Mouse (Mus musculus) cerebellum, postnatal 10 days (tissue): ENCODE measurements around the gene Zfp637.
"Not testable (repeated sequence)": the region's sequence is repeated elsewhere in the genome, so short reads cannot be mapped to it uniquely, and the experiment has no call there.

Source experiments
- DNase-seq, 2 experiments: peaks; one replicate each; pipeline ENCODE4 v3.0.0; 2021; ENCODE audit warnings: mixed read lengths in 2 of 2

Gene Zfp637

DNA sequence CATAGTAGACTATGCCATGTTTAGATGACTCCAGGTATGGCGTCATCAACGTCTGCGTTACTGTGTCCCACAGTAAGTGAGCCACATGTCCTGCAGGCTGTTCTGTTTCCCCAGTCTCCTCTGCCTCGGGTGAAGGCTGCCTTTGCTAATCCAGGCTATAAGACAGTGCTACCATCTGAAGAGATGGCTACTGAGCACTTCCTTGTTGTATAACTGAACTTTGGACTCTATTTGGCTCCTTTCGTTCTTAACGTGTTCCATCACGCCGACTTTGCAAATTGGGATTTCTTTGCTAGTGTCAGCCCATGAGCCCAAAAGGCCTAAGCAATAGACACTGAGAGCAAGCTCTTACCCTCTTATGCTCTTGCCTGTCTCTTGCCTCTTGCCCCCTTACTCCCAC is 27.2 kb downstream of the Zfp637 start:
- no peak for DNase-seq

DNA sequence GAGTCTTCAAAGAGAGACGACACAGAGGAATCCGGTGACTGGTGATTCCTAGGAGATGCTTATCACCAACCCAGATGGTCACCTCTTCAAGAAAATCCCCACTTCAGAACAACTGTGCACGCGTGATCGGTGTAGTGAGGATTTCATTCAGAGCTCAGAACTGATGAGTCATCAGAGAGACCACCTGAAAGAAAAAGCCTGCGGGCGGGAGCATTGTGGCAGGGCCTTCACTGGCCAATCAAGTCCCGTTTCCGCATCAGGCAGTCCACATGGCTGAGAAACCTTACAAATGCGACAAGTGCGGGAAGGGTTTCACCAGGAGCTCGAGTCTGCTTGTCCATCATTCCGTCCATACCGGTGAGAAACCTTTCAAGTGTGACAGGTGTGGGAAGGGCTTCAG is 30.1 kb downstream of the Zfp637 start:
- no peak for DNase-seq

DNA sequence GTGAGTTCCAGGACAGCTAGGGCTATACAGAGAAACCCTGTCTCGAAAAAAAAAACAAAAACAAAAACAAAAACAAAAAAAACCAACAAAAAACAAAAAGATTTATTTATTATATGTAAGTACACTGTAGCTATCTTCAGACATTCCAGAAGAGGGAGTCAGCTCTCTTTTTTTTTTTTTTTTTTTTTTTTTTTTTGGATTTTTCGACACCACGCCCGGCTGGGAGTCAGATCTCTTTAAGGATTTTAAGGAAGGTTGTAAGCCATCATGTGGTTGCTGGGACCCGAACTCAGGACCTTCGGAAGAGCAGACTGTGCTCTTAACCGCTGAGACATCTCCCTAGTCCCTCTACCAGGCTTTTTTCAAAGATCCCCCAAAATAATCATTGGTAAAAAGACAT is 32.5 kb downstream of the Zfp637 start:
- DNase-seq: not testable (repeated sequence)

DNA sequence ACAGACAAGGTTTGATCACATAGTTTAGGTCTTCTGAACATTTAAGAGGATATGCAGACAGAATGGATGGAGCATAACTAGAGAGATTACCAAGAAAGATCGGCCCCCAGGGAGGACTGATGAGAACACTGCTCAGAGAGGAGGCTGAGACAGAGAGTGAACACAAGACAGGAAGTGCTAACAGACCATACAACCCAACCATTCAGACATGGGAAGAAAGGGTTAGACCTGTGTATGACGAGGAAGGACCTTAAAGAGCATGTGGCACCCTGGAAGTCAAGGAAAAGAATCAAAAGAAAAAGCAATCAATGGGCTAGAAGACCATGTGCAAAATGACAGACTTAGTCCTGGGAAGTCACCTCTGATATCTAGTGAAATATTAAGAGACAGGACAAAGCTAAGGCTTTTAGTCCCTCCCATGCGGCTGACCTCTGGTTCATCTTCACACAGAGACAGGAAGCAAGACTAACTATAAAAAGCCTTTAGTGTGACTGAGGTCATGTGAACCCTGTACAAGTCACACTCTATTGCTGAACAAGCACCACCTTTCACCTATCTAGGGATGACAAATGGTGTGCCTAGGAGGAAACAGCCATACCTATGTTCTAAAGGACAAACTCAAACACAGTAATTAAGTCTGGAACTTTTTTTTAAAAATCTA is 33.8 kb downstream of the Zfp637 start:
- no peak for DNase-seq

DNA sequence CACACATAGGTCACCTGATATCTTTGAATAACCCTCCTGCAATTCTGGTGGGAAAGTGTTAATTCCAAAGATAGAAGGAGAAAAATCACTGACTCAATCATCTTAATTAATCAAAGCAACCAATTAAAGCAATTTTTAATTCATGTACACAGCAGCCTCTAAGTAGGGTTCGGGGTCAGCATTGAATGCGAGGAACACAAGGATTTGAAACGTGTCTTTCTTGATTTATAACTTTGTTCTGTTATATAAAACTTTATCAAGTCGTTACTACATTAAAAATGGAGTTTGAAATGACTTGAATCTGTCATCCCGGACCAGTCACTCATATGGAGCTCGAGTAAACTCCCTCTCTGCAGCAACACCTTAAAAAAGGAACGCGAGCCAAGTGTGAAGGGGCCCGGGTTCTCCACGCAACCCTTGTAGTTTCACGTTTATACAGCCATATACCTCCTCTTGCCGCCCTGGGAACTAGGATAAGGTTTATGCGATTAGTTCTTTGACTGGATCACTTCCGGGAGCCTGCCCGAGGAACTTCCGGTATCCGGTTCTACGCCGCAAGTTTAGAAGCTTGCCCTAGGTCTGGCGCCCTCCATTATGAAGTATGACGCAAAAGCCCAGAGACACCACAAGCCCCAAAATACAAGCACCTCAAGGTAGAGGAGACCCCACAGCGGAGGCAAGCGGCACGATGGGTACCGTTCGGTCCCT is 37.9 kb downstream of the Zfp637 start:
- peak; percentile 90 to 91 for DNase-seq

DNA sequence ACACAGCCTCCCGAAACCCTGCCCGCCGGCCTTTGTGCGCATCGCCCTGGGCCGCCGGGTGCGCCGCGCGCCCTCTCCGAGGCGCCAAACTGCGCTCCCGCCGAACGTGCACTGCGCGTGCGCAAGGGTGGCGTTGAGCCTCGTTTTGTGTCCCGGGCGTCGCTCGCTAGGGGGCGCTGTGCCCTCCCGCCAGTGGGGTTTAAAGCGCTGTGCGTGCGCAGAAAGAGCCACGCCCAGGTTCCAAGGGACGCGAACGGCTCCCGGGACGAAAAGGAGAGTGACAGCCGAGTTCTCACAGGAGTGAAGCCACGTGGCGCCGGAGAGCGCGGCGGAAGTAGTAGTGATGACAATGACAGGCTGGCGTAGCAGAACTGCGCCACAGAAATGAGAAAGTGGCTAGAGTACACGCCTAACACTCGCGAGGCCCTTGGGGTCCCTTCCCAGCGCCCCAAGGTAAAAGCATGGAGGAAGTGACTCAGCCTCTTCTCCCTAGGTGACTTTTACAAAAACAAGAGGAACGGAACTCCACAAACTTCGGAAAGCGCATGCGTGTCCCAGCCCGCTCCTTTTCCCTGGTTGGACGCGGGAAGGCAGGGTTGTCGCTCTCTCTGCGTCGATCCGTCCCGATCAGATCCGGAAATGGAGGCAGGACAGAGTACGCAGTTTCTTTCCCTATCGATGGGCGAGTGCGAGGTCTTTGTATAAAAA is 38.6 kb downstream of the Zfp637 start:
- peak; percentile 100 for DNase-seq

DNA sequence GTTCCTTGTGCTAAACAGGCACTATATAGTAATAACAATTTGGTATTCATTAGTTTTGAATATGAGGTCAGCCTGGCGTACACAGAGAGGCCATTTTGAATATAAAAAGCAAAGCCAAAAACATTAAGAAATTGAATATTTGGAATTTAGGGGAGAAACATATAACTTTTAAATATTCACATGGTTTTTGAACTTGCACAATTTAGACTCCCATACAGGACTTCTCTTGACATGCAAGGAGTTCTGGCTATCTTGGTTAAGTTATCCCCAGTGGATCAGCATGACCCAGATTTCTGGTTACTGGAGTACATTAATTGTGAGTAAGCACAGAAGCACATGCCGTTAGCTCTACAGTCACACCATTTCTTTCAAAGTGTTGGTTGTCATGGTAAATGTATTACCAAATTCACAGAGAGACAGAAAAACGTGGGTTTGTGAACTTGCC is 39.4 kb downstream of the Zfp637 start:
- peak in 1 of 2 experiments; percentile 28 for DNase-seq

DNA sequence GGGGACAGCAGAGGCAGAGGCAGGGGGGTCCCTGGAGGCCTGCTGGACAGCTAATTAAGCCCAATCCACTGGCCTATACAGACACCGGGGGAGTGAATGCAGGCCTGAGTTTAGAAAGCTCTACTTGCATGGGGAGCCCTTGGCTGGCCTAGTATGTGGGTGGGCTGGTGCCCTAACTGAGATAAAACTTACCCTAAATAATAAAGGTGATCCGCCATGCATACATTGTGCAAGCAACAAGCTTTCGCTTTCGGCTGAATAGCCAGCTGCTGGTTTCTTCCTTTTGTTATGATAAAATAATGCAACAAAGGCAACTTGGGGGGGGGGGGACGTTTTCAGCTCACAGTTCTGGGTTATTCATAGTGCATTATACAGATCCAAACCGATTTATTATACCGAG is 40.2 kb downstream of the Zfp637 start:
- no peak for DNase-seq

DNA sequence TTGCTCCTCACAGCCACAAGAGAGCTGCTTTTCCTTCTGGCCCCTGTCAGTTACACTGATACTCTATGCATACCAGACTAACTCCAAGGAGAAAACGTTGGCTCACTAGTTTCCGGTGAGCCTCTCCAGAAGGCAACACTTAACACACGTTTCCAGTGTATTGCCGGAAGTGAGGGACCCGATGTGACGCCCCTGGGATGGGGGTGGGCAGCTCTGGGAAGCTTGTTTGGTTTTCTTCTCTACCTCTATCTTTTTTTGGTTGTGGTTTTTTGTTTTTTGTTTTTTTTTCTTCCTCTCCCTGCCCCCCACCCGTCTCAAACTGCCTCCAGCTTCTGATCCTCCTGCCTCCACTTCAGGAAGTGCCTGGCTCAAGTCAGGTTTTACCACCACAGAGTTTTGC is 41.0 kb downstream of the Zfp637 start:
- DNase-seq: no peak

DNA sequence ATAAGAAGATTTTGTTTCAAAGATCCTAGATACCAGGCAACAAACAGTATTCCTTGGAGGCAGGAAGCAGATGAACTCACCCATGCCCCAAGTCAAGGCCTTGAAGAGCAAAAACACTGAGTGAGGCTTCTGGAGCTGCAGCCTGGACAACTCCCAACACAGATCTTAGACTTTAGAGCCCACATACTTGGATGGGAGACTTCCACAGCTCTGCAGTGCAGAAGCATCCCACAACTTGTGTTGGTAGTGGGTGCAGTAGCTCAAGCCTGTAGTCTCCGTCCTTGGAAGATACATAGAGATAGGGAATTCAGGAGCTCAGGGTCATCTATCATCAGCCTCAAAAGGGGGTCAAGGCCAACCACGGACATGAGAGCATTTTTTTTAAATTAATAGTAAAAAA is 45.0 kb downstream of the Zfp637 start:
- DNase-seq: no peak

DNA sequence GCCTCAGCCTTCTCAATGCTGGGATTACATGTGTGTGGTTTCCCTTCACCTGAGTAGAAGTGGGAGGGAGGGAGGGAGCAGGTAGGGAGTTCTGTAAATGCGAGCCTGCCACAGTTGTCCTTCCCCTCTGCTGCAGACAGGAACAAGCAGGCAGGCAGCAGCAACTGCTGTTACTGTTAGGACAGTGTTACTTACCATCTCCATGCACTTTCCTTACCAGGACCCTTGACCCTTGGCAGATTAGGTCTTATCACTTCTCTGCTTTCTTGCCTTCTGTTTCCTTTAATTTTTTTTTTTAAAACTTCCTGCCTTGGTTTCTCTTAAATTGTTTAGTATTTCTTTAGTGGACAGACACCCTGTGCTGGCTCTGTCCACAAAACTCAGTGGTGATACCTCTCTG is 47.1 kb downstream of the Zfp637 start:
- no peak for DNase-seq

DNA sequence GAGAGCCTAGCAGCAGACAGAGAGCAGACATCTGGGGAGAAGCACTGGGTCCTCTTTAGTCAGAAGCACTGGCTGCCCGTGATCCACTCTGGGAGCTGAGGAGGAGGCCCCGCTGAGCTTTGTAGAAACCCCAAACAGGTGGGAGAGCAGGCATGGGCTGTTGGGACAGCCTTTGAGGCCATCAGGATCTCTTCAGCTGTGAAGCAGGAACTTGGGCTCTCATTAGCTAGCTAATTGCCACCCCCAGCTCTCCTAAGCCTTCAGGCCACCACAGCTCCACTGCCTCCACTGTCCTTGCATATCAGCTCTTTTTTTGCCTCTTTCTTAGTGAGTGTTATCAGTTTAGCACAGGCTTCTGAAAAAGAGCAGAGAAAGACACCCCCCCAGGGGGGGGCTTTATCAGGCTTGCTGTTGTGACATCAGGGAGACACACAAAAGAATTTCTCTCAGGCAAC is 47.7 kb downstream of the Zfp637 start:
- DNase-seq: no peak

DNA sequence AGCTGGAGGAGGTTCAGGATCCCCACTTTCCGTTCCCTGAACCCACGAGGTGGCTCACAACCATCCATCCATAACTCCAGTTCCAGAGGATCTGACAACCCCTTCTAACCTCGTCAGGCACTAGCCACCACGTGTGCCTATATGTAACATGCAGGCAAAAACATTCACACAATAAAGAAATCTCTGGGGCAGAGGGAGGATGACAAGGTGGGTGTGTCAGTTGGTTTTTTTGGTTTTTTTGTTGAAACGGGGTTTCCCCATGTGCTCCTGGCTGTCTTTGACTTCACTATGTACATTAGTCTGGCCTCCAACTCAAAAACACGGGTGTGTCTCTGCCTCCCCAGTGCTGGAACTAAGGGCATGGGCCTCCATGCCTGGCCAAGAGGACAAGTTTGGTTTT is 49.3 kb downstream of the Zfp637 start:
- no peak for DNase-seq

DNA sequence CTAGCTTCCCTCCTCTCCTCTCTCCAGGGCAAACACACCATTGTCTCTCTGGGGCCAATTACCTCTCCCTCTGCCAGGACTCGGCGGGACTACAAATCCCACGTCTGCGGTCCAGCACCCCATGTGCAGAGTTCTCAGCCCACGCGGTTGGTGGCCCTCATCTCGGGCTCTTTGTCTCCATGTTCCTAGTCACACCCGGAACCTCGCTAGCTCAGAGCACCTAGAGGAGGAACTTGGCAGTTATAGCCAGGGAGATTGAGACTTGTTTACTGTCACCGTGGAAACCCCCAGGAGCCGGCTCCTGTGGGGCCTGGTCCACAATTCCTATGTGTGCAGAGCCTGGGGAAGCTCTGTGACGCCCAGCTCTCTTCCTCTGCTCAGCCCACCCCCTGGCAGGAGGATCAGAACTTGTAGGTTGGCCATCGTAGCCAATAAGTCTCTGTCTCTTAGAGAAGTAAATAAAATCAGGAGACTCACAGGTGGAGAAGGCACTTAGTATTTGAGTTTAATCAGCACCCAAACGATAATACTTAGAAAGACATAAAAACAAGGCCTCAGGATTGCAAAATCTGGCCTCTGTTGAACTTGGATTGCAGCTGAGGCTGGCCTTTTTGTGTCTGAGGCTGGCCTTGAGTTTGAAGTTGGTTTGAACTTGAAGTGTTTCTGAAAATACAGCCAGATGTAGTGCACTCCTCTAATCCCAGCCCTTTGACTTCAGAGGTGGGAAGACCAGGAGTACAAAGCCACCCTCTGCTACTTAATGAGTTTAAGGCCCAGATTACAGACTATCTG is 50.6 kb downstream of the Zfp637 start:
- DNase-seq: no peak

DNA sequence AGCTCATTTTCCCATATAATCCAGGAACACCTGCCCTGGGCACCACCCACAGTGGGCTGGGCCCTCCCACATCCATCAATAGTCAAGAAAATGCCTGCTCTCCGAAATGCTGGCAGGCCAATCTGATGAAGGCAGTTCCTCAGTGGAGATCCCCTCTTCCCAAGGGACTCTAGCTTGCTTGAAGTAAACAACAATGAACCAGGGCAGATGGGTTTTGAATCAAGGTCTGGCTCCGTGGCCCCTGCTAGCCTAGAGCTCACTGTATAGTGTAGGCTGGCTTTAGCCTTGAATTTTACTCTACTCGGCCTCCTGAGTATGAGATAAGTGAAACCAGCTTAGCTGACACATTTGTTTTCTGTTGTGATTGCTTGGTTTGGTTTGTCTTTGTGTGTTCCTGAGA is 51.4 kb downstream of the Zfp637 start:
- DNase-seq: no peak

DNA sequence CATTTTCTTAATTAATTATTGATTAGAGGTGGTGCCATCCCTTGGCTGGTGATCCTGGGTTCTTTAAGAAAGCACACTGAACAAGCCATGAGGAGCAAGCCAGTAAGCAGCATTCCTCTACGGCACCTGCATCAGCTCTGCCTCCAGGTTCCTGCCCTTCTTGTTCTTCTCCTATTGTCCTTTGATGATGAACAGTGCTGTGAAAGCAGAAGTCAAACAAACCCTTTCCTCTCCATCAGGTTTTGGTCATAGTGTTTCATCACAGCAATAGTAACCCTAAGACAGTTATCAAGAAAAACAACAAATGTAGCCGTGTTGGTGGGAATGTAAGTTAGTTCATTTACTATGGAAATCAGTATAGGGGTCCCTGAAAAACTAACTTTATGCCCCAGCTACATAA is 52.5 kb downstream of the Zfp637 start:
- DNase-seq: no peak
